Mouse (Mus musculus) forebrain, embryonic 15.5 days (tissue): ENCODE measurements around the gene Snph. TPM values are rescaled to one million over a fixed set of nuclear protein-coding genes. Genes with fewer than 3 reads are reported as not detected.

Source experiments
- ATAC-seq: fragments of 200-750 bp; cut with Nextera tagmentation; replicated peaks from 2 replicates; pipeline ENCODE4 v1.8.0; 2017; ENCODE audit warnings: mild to moderate bottlenecking, moderate TSS enrichment, moderate library complexity
- H3K27ac ChIP-seq: fragments of 300-500 bp; sonication (generic); replicated peaks from 2 replicates; pipeline ENCODE4 v1.5.1; 2015; ENCODE audit warnings: mild to moderate bottlenecking, inconsistent platforms
- H3K27me3 ChIP-seq: fragments of 300-500 bp; sonication (generic); 2 replicates; pipeline ENCODE4 v1.6.1; 2015; ENCODE audit warnings: inconsistent platforms
- H3K36me3 ChIP-seq: fragments of 300-500 bp; sonication (generic); 2 replicates; pipeline ENCODE4 v1.6.1; 2015; ENCODE audit warnings: mild to moderate bottlenecking, inconsistent platforms
- H3K4me1 ChIP-seq: fragments of 300-500 bp; sonication (generic); 2 replicates; pipeline ENCODE4 v1.6.1; 2015; ENCODE audit warnings: inconsistent platforms
- H3K4me2 ChIP-seq: fragments of 300-500 bp; sonication (generic); replicated peaks from 2 replicates; pipeline ENCODE4 v1.6.1; 2015; ENCODE audit warnings: mild to moderate bottlenecking, inconsistent platforms
- H3K4me3 ChIP-seq: fragments of 300-500 bp; sonication (generic); 2 replicates; pipeline ENCODE4 v1.5.1; 2015; ENCODE audit warnings: mild to moderate bottlenecking, inconsistent platforms
- H3K9ac ChIP-seq: fragments of 300-500 bp; sonication (generic); replicated peaks from 2 replicates; pipeline ENCODE4 v1.6.1; 2015; ENCODE audit warnings: mild to moderate bottlenecking, inconsistent platforms
- H3K9me3 ChIP-seq: fragments of 300-500 bp; sonication (generic); 2 replicates; pipeline ENCODE4 v1.6.1; 2016; ENCODE audit warnings: inconsistent platforms
- WGBS: fragments of 180-500 bp; shearing (Covaris S2); methylation state at CpG from one replicate; pipeline ENCODE4 v1.1.7; 2015; ENCODE audit warnings: mixed read lengths; 5-methylcytosine and 5-hydroxymethylcytosine counted together
- polyA plus RNA-seq: library from polyadenylated mRNA; unstranded; fragments of >200 nt; fragmentation: Nextera tagmentation; extraction: Ambion mirVana; gene quantifications from 2 replicates; pipeline ENCODE4 v1.2.1, GENCODE M21; 2015

Snph gene
- 10.0 and 11.2 TPM in 2 replicates for polyA plus RNA-seq

- H3K27ac ChIP-seq: peak within 1 kb of the TSS; percentile 77
- H3K4me3 ChIP-seq: peak within 1 kb of the TSS; percentile 80
- peak within 1 kb of the TSS; percentile 81 for H3K4me2 ChIP-seq
- H3K9me3 ChIP-seq: no peaks in the 10 kb centered on the region
- H3K9ac ChIP-seq: peak within 1 kb of the TSS; percentile 86
- no peaks in the 10 kb centered on the region for H3K36me3 ChIP-seq
- WGBS: 0% methylated on average over 45 of the region's 47 CpGs
- peaks cover 21% of the 10 kb centered on the region for H3K4me1 ChIP-seq
- H3K27me3 ChIP-seq: no peaks in the 10 kb centered on the region
- peak; percentile 81 for ATAC-seq
Measured at GRCm38 (mm10) chr2:151632159-151632814, at the start of gene Snph. Gene Snph (minus strand): TSS chr2:151632593.

DNA sequence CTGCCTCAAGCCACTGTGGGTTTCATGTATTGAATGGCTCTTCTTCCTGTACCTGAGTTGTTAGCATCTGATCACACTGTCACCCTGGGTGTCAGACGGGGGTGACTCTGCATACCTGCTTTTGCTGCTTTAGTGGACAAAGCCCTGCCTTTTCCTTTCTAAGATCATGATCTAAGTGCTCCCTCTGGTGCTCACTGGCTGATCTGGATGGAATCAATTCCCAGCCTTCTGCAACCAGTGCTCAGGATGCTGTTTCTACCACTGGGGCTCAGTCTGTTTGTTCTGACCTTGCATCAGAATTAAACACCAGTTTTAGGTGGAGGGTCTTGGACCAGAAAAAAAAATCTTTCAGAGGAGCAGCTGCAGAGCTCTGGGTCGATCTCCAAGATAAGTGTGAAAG is 43.8 kb upstream of the Snph start:
- H3K4me3 ChIP-seq: no peak overlapping the region
- no peaks in the 10 kb centered on the region for H3K4me1 ChIP-seq
- WGBS: 65% methylated on average over 2 of the region's 2 CpGs
- H3K36me3 ChIP-seq: no peaks in the 10 kb centered on the region
- no peaks in the 10 kb centered on the region for H3K27me3 ChIP-seq
- H3K27ac ChIP-seq: no peak overlapping the region
- no peak; the same call in 1 of the 2 replicates for ATAC-seq
- no peak overlapping the region for H3K4me2 ChIP-seq
- no peak overlapping the region for H3K9ac ChIP-seq
- no peaks in the 10 kb centered on the region for H3K9me3 ChIP-seq

DNA sequence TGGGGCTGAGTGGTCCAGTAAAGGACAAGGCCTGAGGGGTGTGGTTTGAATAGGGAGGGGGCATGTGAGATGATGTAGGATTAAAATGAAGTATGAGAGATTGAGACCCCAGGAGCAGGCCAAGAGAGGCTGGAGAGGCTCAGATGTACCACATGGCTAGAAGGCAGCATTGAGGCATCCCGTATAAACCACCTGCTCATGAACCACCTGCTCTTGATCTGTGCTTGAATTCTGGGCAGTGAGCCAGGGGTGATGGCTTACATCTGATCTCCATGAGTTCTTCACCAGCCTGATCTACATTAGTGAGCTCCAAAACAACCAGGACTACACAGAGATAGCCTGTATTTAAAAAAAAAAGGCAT is 38.6 kb upstream of the Snph start:
- Histone ChIP-seq H3K27me3 (no peaks in the 10 kb centered on the region), H3K36me3 (no peaks in the 10 kb centered on the region), H3K9ac (no peak overlapping the region), H3K4me1 (no peaks in the 10 kb centered on the region; the same call in 1 of the 2 replicates), H3K4me2 (no peak overlapping the region), H3K4me3 (no peak overlapping the region), H3K9me3 (no peaks in the 10 kb centered on the region), H3K27ac (no peak overlapping the region)
- ATAC-seq: no peak
- 50% methylated on average over 1 of the region's 1 CpGs for WGBS

DNA sequence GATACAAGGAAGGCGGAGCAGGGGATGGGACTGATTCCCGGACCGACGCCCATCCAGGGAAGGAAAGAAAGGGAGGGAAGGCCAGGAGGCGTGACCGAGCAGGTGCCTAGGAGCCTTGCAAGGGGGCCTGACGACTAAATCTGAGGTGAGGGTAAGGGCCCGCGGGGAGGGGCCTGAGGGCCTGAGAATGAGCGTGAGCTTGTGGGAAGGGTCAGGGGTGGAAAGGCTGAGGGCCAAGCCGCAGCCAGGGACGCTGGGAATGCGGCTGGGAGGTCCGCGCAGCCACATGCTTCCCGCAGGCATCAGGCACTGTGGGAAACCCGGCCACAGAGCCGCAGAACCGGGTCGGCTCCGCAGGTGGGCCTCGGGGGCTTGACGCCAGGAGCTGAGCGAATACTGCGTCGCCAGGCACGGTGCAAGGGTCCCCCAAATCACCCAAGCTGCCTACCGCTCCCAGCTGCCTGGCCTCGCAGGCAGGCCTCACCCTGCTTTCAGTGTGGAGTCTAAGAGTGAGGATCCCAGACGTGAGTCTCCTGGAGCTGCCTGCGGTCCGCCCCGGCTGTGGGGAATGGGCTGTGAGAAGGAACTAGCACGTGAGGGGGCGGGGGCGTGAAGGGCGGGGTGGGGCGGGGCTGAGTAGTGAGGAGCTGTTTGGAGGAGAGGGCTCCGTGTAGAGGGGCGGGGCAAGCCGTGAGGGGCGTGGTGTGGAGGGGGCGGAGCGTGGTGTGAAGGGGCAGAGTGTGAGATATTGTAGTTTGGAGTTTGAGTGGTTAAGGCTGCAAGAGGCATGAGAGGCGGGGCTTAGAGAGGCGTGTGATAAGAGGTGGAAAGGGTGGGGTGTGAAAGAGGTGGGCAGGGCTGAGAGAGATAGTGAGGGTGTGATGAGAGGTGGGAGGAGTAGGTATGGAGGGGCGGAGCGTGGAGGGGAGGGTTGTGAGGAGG is 37.9 kb upstream of the Snph start:
- Histone ChIP-seq H3K9ac (no peak overlapping the region), H3K4me3 (peak overlapping the region; percentile 7; the same call in 1 of the 2 replicates), H3K4me1 (no peaks in the 10 kb centered on the region; the same call in 1 of the 2 replicates), H3K36me3 (no peaks in the 10 kb centered on the region), H3K4me2 (peak overlapping the region; percentile 30), H3K9me3 (no peaks in the 10 kb centered on the region), H3K27me3 (no peaks in the 10 kb centered on the region), H3K27ac (no peak overlapping the region)
- WGBS: 41% methylated on average over 48 of the region's 48 CpGs
- ATAC-seq: peak; percentile 35; the same call in 1 of the 2 replicates

- WGBS: 78% methylated on average over 3 of the region's 3 CpGs
- Histone ChIP-seq H3K27ac (no peak within 1 kb of the TSS), H3K9ac (no peak within 1 kb of the TSS), H3K4me3 (no peak within 1 kb of the TSS), H3K9me3 (no peaks in the 10 kb centered on the region), H3K36me3 (no peaks in the 10 kb centered on the region), H3K4me1 (no peaks in the 10 kb centered on the region; the same call in 1 of the 2 replicates), H3K4me2 (no peak within 1 kb of the TSS), H3K27me3 (no peaks in the 10 kb centered on the region)
- no peak for ATAC-seq
Measured at GRCm38 (mm10) chr2:151668433-151668832, 36.0 kb upstream of the Snph start, which contains the start of gene Rad21l. Gene Rad21l (minus strand): TSS chr2:151668533.

DNA sequence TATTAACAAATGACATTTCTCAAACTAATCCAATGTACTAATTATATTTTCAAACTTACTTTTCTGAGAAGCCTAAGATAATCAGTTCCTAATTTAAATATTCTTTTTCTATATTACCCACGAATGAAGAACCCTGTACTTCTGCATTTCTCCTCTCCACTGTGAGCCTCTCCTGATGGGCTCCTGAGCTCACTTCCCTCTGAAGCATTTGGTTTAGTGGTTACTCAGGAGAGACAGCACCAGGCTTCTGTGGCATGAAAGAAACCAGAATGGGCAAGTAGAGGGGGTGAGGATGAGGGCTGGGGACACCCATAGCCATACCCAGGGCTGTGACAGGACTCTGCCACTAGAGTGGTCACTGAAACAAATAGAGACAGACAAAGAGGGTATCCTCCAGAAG is 19.7 kb upstream of the Snph start:
- H3K9me3 ChIP-seq: no peaks in the 10 kb centered on the region
- WGBS: 63% methylated on average over 1 of the region's 1 CpGs
- ATAC-seq: no peak
- H3K27me3 ChIP-seq: no peaks in the 10 kb centered on the region
- no peaks in the 10 kb centered on the region for H3K36me3 ChIP-seq
- H3K27ac ChIP-seq: no peak overlapping the region
- H3K4me3 ChIP-seq: no peak overlapping the region
- H3K4me1 ChIP-seq: no peaks in the 10 kb centered on the region
- no peak overlapping the region for H3K4me2 ChIP-seq
- H3K9ac ChIP-seq: no peak overlapping the region

- H3K4me1 ChIP-seq: peaks cover 19% of the 10 kb centered on the region
- no peak for ATAC-seq
- H3K4me3 ChIP-seq: no peak overlapping the region
- H3K4me2 ChIP-seq: no peak overlapping the region
- no peaks in the 10 kb centered on the region for H3K27me3 ChIP-seq
- H3K27ac ChIP-seq: no peak overlapping the region
- WGBS: 48% methylated on average over 2 of the region's 2 CpGs
- no peaks in the 10 kb centered on the region for H3K9me3 ChIP-seq
- H3K9ac ChIP-seq: no peak overlapping the region
- no peaks in the 10 kb centered on the region for H3K36me3 ChIP-seq
Measured at GRCm38 (mm10) chr2:151636015-151636402, 3.6 kb upstream of the Snph start.

- Histone ChIP-seq H3K27me3 (no peaks in the 10 kb centered on the region), H3K4me2 (no peak overlapping the region), H3K9ac (no peak overlapping the region), H3K4me3 (no peak overlapping the region), H3K4me1 (peaks cover 21% of the 10 kb centered on the region), H3K36me3 (no peaks in the 10 kb centered on the region), H3K27ac (no peak overlapping the region; the same call in 1 of the 2 replicates), H3K9me3 (no peaks in the 10 kb centered on the region)
- WGBS: 57% methylated on average over 9 of the region's 9 CpGs
- ATAC-seq: no peak
Measured at GRCm38 (mm10) chr2:151635362-151636014, 3.1 kb upstream of the Snph start.

DNA sequence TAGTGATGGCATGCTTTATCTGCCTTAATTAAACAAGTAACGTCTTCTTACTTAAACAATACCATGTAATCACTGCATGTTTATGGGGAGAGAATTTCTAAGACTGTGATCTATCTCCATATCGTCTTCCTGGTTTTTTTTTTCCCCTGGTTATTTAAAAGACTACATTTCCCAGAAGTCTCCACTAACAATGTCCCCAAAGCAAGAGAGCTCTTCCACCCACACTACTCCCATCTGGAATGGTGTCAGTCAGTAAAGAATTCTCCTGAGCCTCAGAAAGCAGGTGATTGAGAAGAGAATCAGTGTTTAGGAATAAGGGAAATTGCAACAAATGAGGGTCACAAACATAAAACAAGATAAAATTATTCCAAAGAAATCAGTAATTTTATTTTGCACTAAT is 2.5 kb upstream of the Snph start:
- ATAC-seq: no peak
- 24% methylated on average over 2 of the region's 2 CpGs for WGBS
- H3K36me3 ChIP-seq: no peaks in the 10 kb centered on the region
- H3K9ac ChIP-seq: no peak overlapping the region
- H3K27me3 ChIP-seq: no peaks in the 10 kb centered on the region
- H3K27ac ChIP-seq: no peak overlapping the region
- no peak overlapping the region for H3K4me3 ChIP-seq
- no peaks in the 10 kb centered on the region for H3K9me3 ChIP-seq
- peaks cover 21% of the 10 kb centered on the region for H3K4me1 ChIP-seq
- H3K4me2 ChIP-seq: no peak overlapping the region

DNA sequence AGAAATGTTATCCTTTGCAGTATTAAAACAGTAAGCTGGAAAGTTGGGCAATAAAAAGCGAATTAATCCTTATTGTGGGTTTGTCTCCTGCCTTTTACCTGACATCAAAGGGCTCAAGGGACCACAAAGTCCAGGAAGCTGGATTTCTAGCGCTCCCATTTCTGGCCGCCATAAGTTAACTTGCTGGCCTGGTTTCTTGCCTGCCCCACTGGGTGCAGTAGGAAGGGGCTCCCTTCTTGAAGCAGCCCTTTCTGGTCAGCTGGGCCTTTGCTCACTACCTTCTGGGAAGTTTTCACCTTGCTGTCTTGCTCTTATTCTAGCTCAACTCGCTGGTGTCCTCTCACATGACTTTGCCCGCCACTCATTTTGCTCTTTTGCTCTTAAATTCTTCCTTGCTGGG is 589 bp upstream of the Snph start:
- H3K27ac ChIP-seq: no peak overlapping the region
- no peak for ATAC-seq
- no peaks in the 10 kb centered on the region for H3K36me3 ChIP-seq
- no peak overlapping the region; the same call in 1 of the 2 replicates for H3K4me3 ChIP-seq
- H3K4me1 ChIP-seq: peaks cover 21% of the 10 kb centered on the region
- no peaks in the 10 kb centered on the region for H3K27me3 ChIP-seq
- no peaks in the 10 kb centered on the region for H3K9me3 ChIP-seq
- H3K9ac ChIP-seq: no peak overlapping the region
- H3K4me2 ChIP-seq: peak overlapping the region; percentile 81; the same call in 1 of the 2 replicates
- 38% methylated on average over 5 of the region's 5 CpGs for WGBS

DNA sequence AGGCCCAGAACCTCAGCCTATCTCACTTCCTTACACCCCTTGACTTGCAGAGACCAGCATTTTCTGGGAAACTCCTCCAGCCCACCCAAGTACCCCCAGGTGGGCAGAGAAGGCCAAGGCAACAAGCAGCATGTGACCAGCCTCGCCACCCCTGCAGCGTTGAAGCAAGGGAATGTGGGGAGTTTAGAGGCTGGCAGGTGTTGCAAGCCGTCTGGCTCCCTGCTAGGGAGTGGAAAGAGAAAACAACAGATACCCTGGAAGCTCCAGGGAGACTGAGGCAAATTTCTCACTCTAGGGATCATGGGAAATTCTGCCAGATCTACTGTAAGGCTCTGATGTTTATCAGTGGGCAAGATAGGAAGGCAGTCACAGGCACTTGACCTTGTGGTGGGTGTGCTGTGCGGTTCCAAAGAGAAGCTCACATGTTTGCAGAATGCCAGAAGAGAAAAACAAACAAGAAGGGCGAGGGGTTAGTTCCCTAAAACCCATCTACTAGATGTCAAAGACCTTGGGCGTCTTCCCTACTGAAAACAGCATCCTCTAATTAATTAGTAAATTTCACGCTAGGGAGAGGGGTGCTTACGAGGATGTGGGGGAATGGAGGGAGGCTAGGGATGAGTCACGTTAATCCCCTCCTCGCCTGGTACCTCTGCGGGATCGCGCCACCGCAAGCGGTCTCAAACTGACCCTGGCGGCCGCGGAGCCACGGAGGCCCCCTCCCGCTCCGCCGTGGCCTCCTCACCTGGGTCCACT is 811 bp downstream of the Snph start:
- ATAC-seq: peak; percentile 10; the same call in 1 of the 2 replicates
- 2% methylated on average over 22 of the region's 22 CpGs for WGBS
- H3K4me1 ChIP-seq: peaks cover 21% of the 10 kb centered on the region

More for the DNA sequence above, 811 bp downstream of the Snph start:
- Histone ChIP-seq H3K4me3 (peak overlapping the region; percentile 80), H3K4me2 (peak overlapping the region; percentile 81), H3K27me3 (no peaks in the 10 kb centered on the region), H3K36me3 (no peaks in the 10 kb centered on the region), H3K9ac (peak overlapping the region; percentile 86), H3K9me3 (no peaks in the 10 kb centered on the region), H3K27ac (peak overlapping the region; percentile 77)
